Mouse (Mus musculus): ENCODE results near the gene Ttyh3. TPM values are rescaled to one million over a fixed set of nuclear protein-coding genes. Genes with fewer than 3 reads are reported as not detected.

Ttyh3 gene
- polyA plus RNA-seq, 1 experiment from 2014 or later = 8.5 TPM

GRCm38 (mm10) chr5:140609511-140610272 lies 39.1 kb downstream of the Ttyh3 start:
- Histone ChIP-seq H3K4me1 (replicated peaks; ENCODE audit: control insufficient read depth, insufficient read depth) (peaks cover 17% of the 10 kb centered on the region), H3K9me3 (ENCODE audit: control insufficient read depth, low read length) (no peaks in the 10 kb centered on the region)
- WGBS = 15% methylated on average over 13 of the region's 13 CpGs

GRCm38 (mm10) chr5:140608634-140609015 lies 40.2 kb downstream of the Ttyh3 start:
- Histone ChIP-seq H3K27me3 (ENCODE audit: control insufficient read depth, insufficient read depth, low read length) (no peaks in the 10 kb centered on the region), H3K4me1 (replicated peaks; ENCODE audit: control insufficient read depth, insufficient read depth) (peaks cover 17% of the 10 kb centered on the region)

More at GRCm38 (mm10) chr5:140609511-140610272, 39.1 kb downstream of the Ttyh3 start:
- H3K4me2 ChIP-seq (replicated peaks; ENCODE audit: low read depth) = peak overlapping the region; percentile 71
- H3K9ac ChIP-seq (ENCODE audit: low read length) = peak overlapping the region; percentile 72
- peak; percentile 53 for DNase-seq (ENCODE audit: low spot score)
- peak overlapping the region; percentile 98 for H3K27ac ChIP-seq (replicated peaks)
- no peak for TF ChIP-seq EP300 (optimal IDR thresholded peaks at IDR 0.05)
- H3K27me3 ChIP-seq (ENCODE audit: control insufficient read depth, insufficient read depth, low read length) = no peaks in the 10 kb centered on the region
- 0 out of 2 replicates have a peak, but pooled peaks cover 3% of the 10 kb centered on the region for H3K36me3 ChIP-seq (ENCODE audit: control insufficient read depth, insufficient read depth, low read length)
- ATAC-seq (ENCODE audit: low FRiP score, low TSS enrichment) = no peak
- H3K4me3 ChIP-seq (ENCODE audit: low read depth, low read length) = peak overlapping the region; percentile 68

GRCm38 (mm10) chr5:140607836-140608633 lies 40.8 kb downstream of the Ttyh3 start:
- H3K9ac ChIP-seq (ENCODE audit: low read length) = peak overlapping the region; percentile 72
- no peak for ATAC-seq (ENCODE audit: low FRiP score, low TSS enrichment)
- H3K27me3 ChIP-seq (ENCODE audit: control insufficient read depth, insufficient read depth, low read length) = no peaks in the 10 kb centered on the region
- TF ChIP-seq CTCF (IDR thresholded peaks at IDR 0.05; ENCODE audit: low read depth) (peak; percentile 27; the same call in 1 of the 2 replicates), EP300 (optimal IDR thresholded peaks at IDR 0.05) (no peak)
- H3K4me3 ChIP-seq (ENCODE audit: low read depth, low read length) = peak overlapping the region; percentile 68
- peak overlapping the region; percentile 71 for H3K4me2 ChIP-seq (replicated peaks; ENCODE audit: low read depth)
- H3K36me3 ChIP-seq (ENCODE audit: control insufficient read depth, insufficient read depth, low read length) = no peaks in the 10 kb centered on the region
- no peaks in the 10 kb centered on the region for H3K9me3 ChIP-seq (ENCODE audit: control insufficient read depth, low read length)
- 5% methylated on average over 16 of the region's 17 CpGs for WGBS
- H3K4me1 ChIP-seq (replicated peaks; ENCODE audit: control insufficient read depth, insufficient read depth) = peaks cover 17% of the 10 kb centered on the region
- peak overlapping the region; percentile 98 for H3K27ac ChIP-seq (replicated peaks)
- no peak for DNase-seq (ENCODE audit: low spot score)

More at GRCm38 (mm10) chr5:140608634-140609015, 40.2 kb downstream of the Ttyh3 start:
- no peaks in the 10 kb centered on the region for H3K9me3 ChIP-seq (ENCODE audit: control insufficient read depth, low read length)
- H3K27ac ChIP-seq (replicated peaks) = peak overlapping the region; percentile 98
- ATAC-seq (ENCODE audit: low FRiP score, low TSS enrichment) (no peak), DNase-seq (ENCODE audit: low spot score) (peak; percentile 50)
- H3K9ac ChIP-seq (ENCODE audit: low read length) = peak overlapping the region; percentile 72
- no peaks in the 10 kb centered on the region for H3K36me3 ChIP-seq (ENCODE audit: control insufficient read depth, insufficient read depth, low read length)
- 2% methylated on average over 15 of the region's 16 CpGs for WGBS
- peak overlapping the region; percentile 71 for H3K4me2 ChIP-seq (replicated peaks; ENCODE audit: low read depth)
- TF ChIP-seq CTCF (IDR thresholded peaks at IDR 0.05; ENCODE audit: low read depth) = no peak
- no peak for TF ChIP-seq EP300 (optimal IDR thresholded peaks at IDR 0.05)
- peak overlapping the region; percentile 68 for H3K4me3 ChIP-seq (ENCODE audit: low read depth, low read length)

GRCm38 (mm10) chr5:140607001-140607835 lies 41.6 kb downstream of the Ttyh3 start, which contains the start of gene Lfng:
Lfng (plus strand) TSS chr5:140607320.
- DNase-seq (ENCODE audit: low spot score) = peak; percentile 92
- TF ChIP-seq EP300 (optimal IDR thresholded peaks at IDR 0.05) (no peak), CTCF (IDR thresholded peaks at IDR 0.05; ENCODE audit: low read depth) (peak; percentile 45)
- Histone ChIP-seq H3K27ac (replicated peaks) (peak within 1 kb of the TSS; percentile 98), H3K4me1 (replicated peaks; ENCODE audit: control insufficient read depth, insufficient read depth) (peaks cover 17% of the 10 kb centered on the region), H3K27me3 (ENCODE audit: control insufficient read depth, insufficient read depth, low read length) (no peaks in the 10 kb centered on the region), H3K36me3 (ENCODE audit: control insufficient read depth, insufficient read depth, low read length) (no peaks in the 10 kb centered on the region), H3K9me3 (ENCODE audit: control insufficient read depth, low read length) (no peaks in the 10 kb centered on the region), H3K4me3 (ENCODE audit: low read depth, low read length) (peak within 1 kb of the TSS; percentile 68), H3K9ac (ENCODE audit: low read length) (peak within 1 kb of the TSS; percentile 72), H3K4me2 (replicated peaks; ENCODE audit: low read depth) (peak within 1 kb of the TSS; percentile 71)
- ATAC-seq (ENCODE audit: low FRiP score, low TSS enrichment) = peak; percentile 51
- under 1% methylated on average over 79 of the region's 91 CpGs for WGBS

- no peak for DNase-seq (ENCODE audit: low spot score)
- H3K4me1 ChIP-seq (replicated peaks; ENCODE audit: control insufficient read depth, insufficient read depth) = peaks cover 12% of the 10 kb centered on the region
- peak overlapping the region; percentile 68 for H3K4me3 ChIP-seq (ENCODE audit: low read depth, low read length)
- no peaks in the 10 kb centered on the region for H3K9me3 ChIP-seq (ENCODE audit: control insufficient read depth, low read length)
- no peak for TF ChIP-seq CTCF (IDR thresholded peaks at IDR 0.05; ENCODE audit: low read depth)
- TF ChIP-seq EP300 (optimal IDR thresholded peaks at IDR 0.05) = no peak
- H3K36me3 ChIP-seq (ENCODE audit: control insufficient read depth, insufficient read depth, low read length) = no peaks in the 10 kb centered on the region
- H3K27me3 ChIP-seq (ENCODE audit: control insufficient read depth, insufficient read depth, low read length) = no peaks in the 10 kb centered on the region
- H3K27ac ChIP-seq (replicated peaks) = 0 out of 2 replicates have a peak overlapping the region, but pooled peaks have one; percentile 0
- peak overlapping the region; percentile 71 for H3K4me2 ChIP-seq (replicated peaks; ENCODE audit: low read depth)
- no peak for ATAC-seq (ENCODE audit: low FRiP score, low TSS enrichment)
- 3% methylated on average over 23 of the region's 23 CpGs for WGBS
- H3K9ac ChIP-seq (ENCODE audit: low read length) = no peak overlapping the region
These were observed 42.4 kb downstream of the Ttyh3 start for GRCm38 (mm10) chr5:140606386-140606785.

Measured in stomach, postnatal 0 days (tissue).